Mouse (Mus musculus) MEL (cell line): ENCODE data around the gene Gm5868.

Source experiments
- CHD2 ChIP-seq: IDR thresholded peaks from 2 replicates; pipeline ENCODE4 v1.6.1; 2011; ENCODE audit warnings: low read length, improper control_type of control experiment
- CTCF ChIP-seq, 3 experiments: IDR thresholded peaks in 2 of 3; conservative IDR thresholded peaks in 1 of 3; 2 replicates each; pipeline ENCODE4 v1.5.1; 2011 to 2012; ENCODE audit warnings: low read length in 3 of 3, low read depth in 2 of 3, mild to moderate bottlenecking in 2 of 3, improper control_type of control experiment in 1 of 3, inconsistent platforms in 1 of 3, mixed read lengths in 1 of 3, moderate library complexity in 1 of 3; ENCODE audit not compliant: control insufficient read depth in 1 of 3, insufficient read depth in 1 of 3, poor library complexity in 1 of 3, severe bottlenecking in 1 of 3
- JUND ChIP-seq: IDR thresholded peaks from 2 replicates; pipeline ENCODE4 v1.6.1; 2011; ENCODE audit warnings: low read depth, mild to moderate bottlenecking, improper control_type of control experiment, low read length
- MAX ChIP-seq: IDR thresholded peaks from 2 replicates; pipeline ENCODE4 v1.6.1; 2011; ENCODE audit warnings: low read length, improper control_type of control experiment
- ZKSCAN1 ChIP-seq: IDR thresholded peaks from 2 replicates; pipeline ENCODE4 v1.6.1; 2012; ENCODE audit warnings: low read depth, mild to moderate bottlenecking, inconsistent platforms, low read length, improper control_type of control experiment, moderate library complexity

GRCm38 (mm10) chr5:72551209-72551608 lies 36.1 kb downstream of the Gm5868 start:
- no peak for TF ChIP-seq CHD2
- TF ChIP-seq ZKSCAN1 = no peak
- TF ChIP-seq CTCF (IDR thresholded peaks at IDR 0.05 in 2 of 3, conservative IDR thresholded peaks at IDR 0.05 in 1 of 3; ENCODE audit: control insufficient read depth in 1 of 3, insufficient read depth in 1 of 3, low read depth in 2 of 3, low read length in 3 of 3, poor library complexity in 1 of 3, severe bottlenecking in 1 of 3) = no peak
- no peak for TF ChIP-seq JUND
- TF ChIP-seq MAX = no peak
